Comparison of ENCODE assay signal across 16 mouse cellular contexts in genomic region chrX:160905041-160905678, GRCm38 (mm10). TPM values are rescaled to one million over a fixed set of nuclear protein-coding genes. Genes with fewer than 3 reads are reported as not detected.
DNase-seq lines count a peak whose midpoint lies in the region; ATAC-seq lines count a peak whose summit lies in the region.
"Had no signal": no experiment of that assay in that cellular context is flagged by ENCODE, and none has a peak within 500 bp of the region (broad histone marks: within the 10 kb centered on the region; RNA-seq: fewer than 3 reads in every experiment).

No protein-coding gene starts in this region.

- H3K4me1 ChIP-seq in midbrain, embryonic 16.5 days (ENCODE audit: control insufficient read depth, insufficient read depth, low read length) = no peaks in the 10 kb centered on the region
- H3K4me1 ChIP-seq: heart, embryonic 12.5 days; midbrain, embryonic 12.5 days had no signal

- DNase-seq in cerebellum, adult 9-10 months = peak; percentile 27
- DNase-seq in cerebellum, adult 9-11 months = no peak
- DNase-seq in MEL-GATA-1-ER (ENCODE audit: extremely low read depth, low read depth) = peak; percentile 67
- DNase-seq in adrenal gland, postnatal 10 days = no peak
- no peak for DNase-seq in heart, postnatal 36 days
- DNase-seq: gastrocnemius, postnatal 25 days; kidney, adult 9 months; thymus, postnatal 25 days had no signal

- ATAC-seq in erythroid progenitor cell, adult 5-6 weeks (replicated peaks; ENCODE audit: low FRiP score, poor library complexity, severe bottlenecking) = peak; percentile 89
- peak; percentile 27; the same call in 1 of the 2 replicates for ATAC-seq in megakaryocyte, adult 5-6 weeks (ENCODE audit: poor library complexity, severe bottlenecking)
- ATAC-seq in midbrain, embryonic 16.5 days = no peak
- ATAC-seq: Patski had no signal

- no peaks in the 10 kb centered on the region for H3K36me3 ChIP-seq in midbrain, embryonic 16.5 days (ENCODE audit: control insufficient read depth, insufficient read depth, low read length)
- H3K36me3 ChIP-seq: heart, embryonic 12.5 days; midbrain, embryonic 12.5 days had no signal

- no peak overlapping the region for H3K9ac ChIP-seq in midbrain, embryonic 16.5 days (ENCODE audit: low read depth, low read length)
- H3K9ac ChIP-seq: heart, embryonic 12.5 days; midbrain, embryonic 12.5 days had no signal

- no peak overlapping the region for H3K4me3 ChIP-seq in midbrain, embryonic 16.5 days (ENCODE audit: low read depth, low read length)
- H3K4me3 ChIP-seq: heart, embryonic 12.5 days; midbrain, embryonic 12.5 days had no signal

- intact Hi-C loops in heart, postnatal 36 days (cut with DNase I) = no loop called here

- H3K27me3 ChIP-seq in midbrain, embryonic 16.5 days (ENCODE audit: control insufficient read depth, insufficient read depth, low read depth, low read length) = no peaks in the 10 kb centered on the region
- H3K27me3 ChIP-seq: heart, embryonic 12.5 days had no signal

- H3K27ac ChIP-seq in midbrain, embryonic 16.5 days (ENCODE audit: low read length) = no peak overlapping the region
- H3K27ac ChIP-seq: midbrain, embryonic 12.5 days had no signal

- H3K9me3 ChIP-seq in midbrain, embryonic 16.5 days (replicated peaks; ENCODE audit: control insufficient read depth, low read length, poor library complexity, severe bottlenecking) = no peaks in the 10 kb centered on the region
- H3K9me3 ChIP-seq: heart, embryonic 12.5 days; midbrain, embryonic 12.5 days had no signal

- WGBS in midbrain, embryonic 16.5 days = 70% methylated on average over 2 of the region's 2 CpGs

- H3K4me2 ChIP-seq in midbrain, embryonic 16.5 days (ENCODE audit: low read length) = no peak overlapping the region
- H3K4me2 ChIP-seq: heart, embryonic 12.5 days; midbrain, embryonic 12.5 days had no signal

RNA-seq across cellular contexts. Expression of gene Gja6, which starts 1.7 kb away (rescaled TPM):
- total RNA-seq in erythroid progenitor cell, adult 5-6 weeks (2015; ENCODE audit: low replicate concordance) = 1.4 TPM in 1 of 2 replicates, not detected in the other
- not detected in 2 replicates for total RNA-seq in erythroid progenitor cell, adult 5-6 weeks (2017; ENCODE audit: low replicate concordance)
- 0.25 TPM in 1 of 2 replicates, not detected in the other for total RNA-seq in megakaryocyte, adult 5-6 weeks (2015)
- total RNA-seq in megakaryocyte, adult 5-6 weeks (2017) = not detected in 2 replicates
- under 1 TPM; 0.24 to 0.33 TPM for total RNA-seq in adrenal gland, postnatal 10 days (2021)
- under 1 TPM in 1 of 2 experiments, not detected in 1; 0.14 TPM for total RNA-seq in heart, postnatal 36 days (2021)
- 0.11 and 0.20 TPM in 2 replicates for polyA plus RNA-seq in midbrain, embryonic 16.5 days (2015; fragmentation: Nextera tagmentation; extraction: Ambion mirVana)
- total RNA-seq: gastrocnemius, postnatal 25 days; hematopoietic stem cell, adult 5-6 weeks had no signal
- polyA plus RNA-seq: small intestine, adult 2 months had no signal

Comparison
In these comparisons a context has a peak if more than half of its experiments do, and no peak if none do; other contexts are left out.
1. DNase-seq: peak in cerebellum, adult 9-10 months (single experiment) and MEL-GATA-1-ER (single experiment); none in cerebellum, adult 9-11 months (single experiment), adrenal gland, postnatal 10 days (single experiment) and heart, postnatal 36 days (0 of 2).